Mouse (Mus musculus): ENCODE data around the gene Rptor.

DNA sequence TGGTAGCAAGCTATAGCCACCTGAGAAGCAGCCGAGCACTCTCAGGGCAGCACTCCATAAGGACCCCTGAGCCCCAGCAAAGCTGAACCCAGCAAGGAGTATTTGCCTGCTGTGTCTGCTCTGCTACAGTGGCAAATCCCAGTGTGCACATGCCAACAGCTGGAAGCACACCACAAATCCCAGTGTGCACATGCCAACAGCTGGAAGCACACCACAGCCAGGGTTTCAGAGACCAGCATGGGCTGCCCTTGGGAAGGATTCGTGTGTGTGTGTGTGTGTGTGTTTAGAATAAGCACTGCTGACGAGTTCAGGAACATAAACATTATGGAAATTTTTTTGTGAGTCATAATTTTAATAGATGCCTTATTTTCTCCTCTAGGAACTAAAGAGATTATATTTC, 265.4 kb downstream of the Rptor start:
- TF ChIP-seq CTCF (IDR thresholded peaks at IDR 0.05; ENCODE audit: borderline replicate concordance, insufficient read depth, low read depth, low read length): no peak
- TF ChIP-seq POLR2A (IDR thresholded peaks at IDR 0.05; ENCODE audit: borderline replicate concordance, insufficient read depth, low read length): no peak
